Mouse (Mus musculus): ENCODE results near the gene Agbl5.
"Not testable (repeated sequence)": the region's sequence is repeated elsewhere in the genome, so short reads cannot be mapped to it uniquely, and the experiment has no call there.

GRCm38 (mm10) chr5:30881839-30882238, 6.7 kb upstream of the Agbl5 start:
- not testable (repeated sequence) for TF ChIP-seq CTCF (IDR thresholded peaks at IDR 0.05; ENCODE audit: borderline replicate concordance, extremely low read depth, insufficient read depth, insufficient read length); POLR2A (IDR thresholded peaks at IDR 0.05; ENCODE audit: borderline replicate concordance, extremely low read depth, insufficient read depth, insufficient read length, poor library complexity, severe bottlenecking)
